Mouse (Mus musculus) ES-CJ7 (cell line): ENCODE data around the gene Pcp4l1.
A peak's percentile ranks its signal among the peaks of the same experiment; 100 is the strongest.

Source experiments
- DNase-seq: peaks from one replicate; pipeline ENCODE4 v3.0.0; 2011; ENCODE audit warnings: low read depth, low spot score

The Pcp4l1 gene

GRCm38 (mm10) chr1:171221281-171222193 is 25.5 kb upstream of the Pcp4l1 start:
- DNase-seq, result peak; percentile 72

- DNase-seq, result peak; percentile 95
Observed at GRCm38 (mm10) chr1:171220871-171221270, 24.8 kb upstream of the Pcp4l1 start.

GRCm38 (mm10) chr1:171216241-171216955 is 20.3 kb upstream of the Pcp4l1 start:
- no peak for DNase-seq

- no peak for DNase-seq
Observed at GRCm38 (mm10) chr1:171213801-171214496, 17.9 kb upstream of the Pcp4l1 start, which contains the start of gene Nr1i3. Nr1i3 (plus strand) TSS chr1:171213970.

- no peak for DNase-seq
Observed at GRCm38 (mm10) chr1:171212854-171213253, 16.8 kb upstream of the Pcp4l1 start.

- no peak for DNase-seq
Observed at GRCm38 (mm10) chr1:171209409-171209808, 13.3 kb upstream of the Pcp4l1 start.

- no peak for DNase-seq
Observed at GRCm38 (mm10) chr1:171205704-171206493, 9.8 kb upstream of the Pcp4l1 start.

- DNase-seq, result no peak
Observed at GRCm38 (mm10) chr1:171204249-171204644, 8.2 kb upstream of the Pcp4l1 start.

GRCm38 (mm10) chr1:171203471-171204248 is 7.6 kb upstream of the Pcp4l1 start:
- DNase-seq, result no peak

GRCm38 (mm10) chr1:171200769-171201168 is 4.7 kb upstream of the Pcp4l1 start:
- no peak for DNase-seq

GRCm38 (mm10) chr1:171199532-171199931 is 3.5 kb upstream of the Pcp4l1 start:
- DNase-seq, result no peak

GRCm38 (mm10) chr1:171195046-171195822 is 834 bp downstream of the Pcp4l1 start:
- DNase-seq, result no peak

- no peak for DNase-seq
Observed at GRCm38 (mm10) chr1:171193911-171194830, 1.9 kb downstream of the Pcp4l1 start.

GRCm38 (mm10) chr1:171193093-171193840 is 2.8 kb downstream of the Pcp4l1 start:
- DNase-seq, result no peak

- DNase-seq, result no peak
Observed at GRCm38 (mm10) chr1:171192283-171192682, 3.8 kb downstream of the Pcp4l1 start.

- DNase-seq, result no peak
Observed at GRCm38 (mm10) chr1:171190832-171191231, 5.2 kb downstream of the Pcp4l1 start.

- DNase-seq, result peak; percentile 45
Observed at GRCm38 (mm10) chr1:171189476-171190114, 6.5 kb downstream of the Pcp4l1 start.
